Comparison of ENCODE assay signal across 18 mouse cellular contexts in genomic region chr5:41907749-41908148, GRCm38 (mm10).
DNase-seq lines count a peak whose midpoint lies in the region; ATAC-seq and TF ChIP-seq lines count a peak whose summit lies in the region.
"Had no signal": no experiment of that assay in that cellular context is flagged by ENCODE, and none has a peak within 500 bp of the region (broad histone marks: within the 10 kb centered on the region; RNA-seq: fewer than 3 reads in every experiment).

No protein-coding gene starts in this region.

- peak; percentile 49 for DNase-seq in adrenal gland, adult 2 months
- no peak for DNase-seq in adrenal gland, postnatal 10 days
- DNase-seq in cerebellum, adult 2 months, result peak; percentile 18 to 76
- DNase-seq in cerebellum, postnatal 10 days, result no peak
- DNase-seq in liver, postnatal 0 days, result no peak
- DNase-seq: embryo, embryonic 11 days; gastrocnemius, postnatal 36 days; heart, adult 11 months; heart, postnatal 36 days had no signal

- TF ChIP-seq POLR2A in cerebellum, adult 2 months (IDR thresholded peaks at IDR 0.05; ENCODE audit: borderline replicate concordance, insufficient read depth, low read length), result no peak

- no peak overlapping the region; the same call in 1 of the 2 replicates for H3K27ac ChIP-seq in cerebellum, adult 2 months (ENCODE audit: insufficient read depth, low read length)
- 0 out of 2 replicates have a peak overlapping the region, but pooled peaks have one; percentile 11 for H3K27ac ChIP-seq in liver, postnatal 0 days (ENCODE audit: low read depth)
- no peak overlapping the region for H3K27ac ChIP-seq in liver, embryonic 12.5 days
- H3K27ac ChIP-seq in forebrain, embryonic 15.5 days (replicated peaks), result no peak overlapping the region
- H3K27ac ChIP-seq: embryonic facial prominence, embryonic 15.5 days; forebrain, embryonic 10.5 days; heart, embryonic 13.5 days; hindbrain, embryonic 15.5 days had no signal

- H3K4me1 ChIP-seq in cerebellum, adult 2 months (ENCODE audit: control insufficient read depth, insufficient read depth, low read length), result peaks cover 7% of the 10 kb centered on the region; the same call in 1 of the 2 replicates
- peaks cover 4% of the 10 kb centered on the region; the same call in 1 of the 2 replicates for H3K4me1 ChIP-seq in liver, postnatal 0 days (ENCODE audit: insufficient read depth)
- no peaks in the 10 kb centered on the region for H3K4me1 ChIP-seq in liver, embryonic 12.5 days
- H3K4me1 ChIP-seq in forebrain, embryonic 15.5 days, result peaks cover 3% of the 10 kb centered on the region; the same call in 1 of the 2 replicates
- H3K4me1 ChIP-seq: embryonic facial prominence, embryonic 15.5 days; forebrain, embryonic 10.5 days; heart, embryonic 13.5 days; hindbrain, embryonic 15.5 days had no signal

- no peaks in the 10 kb centered on the region for H3K27me3 ChIP-seq in cerebellum, adult 2 months (ENCODE audit: control insufficient read depth, insufficient read depth, low read length)
- no peaks in the 10 kb centered on the region for H3K27me3 ChIP-seq in liver, postnatal 0 days (ENCODE audit: insufficient read depth, low read length)
- no peaks in the 10 kb centered on the region for H3K27me3 ChIP-seq in liver, embryonic 12.5 days (replicated peaks)
- H3K27me3 ChIP-seq in forebrain, embryonic 15.5 days, result no peaks in the 10 kb centered on the region
- H3K27me3 ChIP-seq: embryonic facial prominence, embryonic 15.5 days; heart, embryonic 13.5 days; hindbrain, embryonic 15.5 days had no signal

- TF ChIP-seq CTCF in cerebellum, adult 2 months (IDR thresholded peaks at IDR 0.05; ENCODE audit: borderline replicate concordance, insufficient read depth, low read depth, low read length), result no peak
- no peak for TF ChIP-seq CTCF in liver, postnatal 0 days (IDR thresholded peaks at IDR 0.05; ENCODE audit: low read depth)

- ATAC-seq in liver, postnatal 0 days, result no peak
- ATAC-seq in liver, embryonic 12.5 days, result no peak
- no peak for ATAC-seq in forebrain, embryonic 15.5 days (replicated peaks)
- ATAC-seq: forebrain, embryonic 14.5 days; intestine, embryonic 16.5 days had no signal

- H3K36me3 ChIP-seq in liver, postnatal 0 days (replicated peaks; ENCODE audit: insufficient read depth, low read length), result no peaks in the 10 kb centered on the region
- no peaks in the 10 kb centered on the region for H3K36me3 ChIP-seq in liver, embryonic 12.5 days
- H3K36me3 ChIP-seq in forebrain, embryonic 15.5 days, result no peaks in the 10 kb centered on the region
- H3K36me3 ChIP-seq: embryonic facial prominence, embryonic 15.5 days; forebrain, embryonic 10.5 days; heart, embryonic 13.5 days; hindbrain, embryonic 15.5 days had no signal

- H3K4me2 ChIP-seq in liver, postnatal 0 days (ENCODE audit: low read depth, low read length), result no peak overlapping the region
- no peak overlapping the region for H3K4me2 ChIP-seq in liver, embryonic 12.5 days
- no peak overlapping the region for H3K4me2 ChIP-seq in forebrain, embryonic 15.5 days (replicated peaks)
- H3K4me2 ChIP-seq: embryonic facial prominence, embryonic 15.5 days; heart, embryonic 13.5 days; hindbrain, embryonic 15.5 days had no signal

- no peaks in the 10 kb centered on the region for H3K9me3 ChIP-seq in liver, postnatal 0 days (ENCODE audit: low read length)
- no peaks in the 10 kb centered on the region for H3K9me3 ChIP-seq in liver, embryonic 12.5 days (replicated peaks)
- no peaks in the 10 kb centered on the region for H3K9me3 ChIP-seq in forebrain, embryonic 15.5 days
- H3K9me3 ChIP-seq: embryonic facial prominence, embryonic 15.5 days; forebrain, embryonic 10.5 days; heart, embryonic 13.5 days; hindbrain, embryonic 15.5 days had no signal

- WGBS in cerebellum, adult 2 months, result 47% methylated on average over 1 of the region's 1 CpGs
- 74% methylated on average over 1 of the region's 1 CpGs for WGBS in liver, postnatal 0 days (ENCODE audit: insufficient replicate concordance)
- WGBS in liver, embryonic 12.5 days (ENCODE audit: insufficient replicate concordance), result 29% methylated on average over 1 of the region's 1 CpGs
- WGBS in forebrain, embryonic 15.5 days, result 76% methylated on average over 1 of the region's 1 CpGs

- H3K9ac ChIP-seq in liver, postnatal 0 days (replicated peaks), result no peak overlapping the region
- no peak overlapping the region for H3K9ac ChIP-seq in liver, embryonic 12.5 days
- no peak overlapping the region for H3K9ac ChIP-seq in forebrain, embryonic 15.5 days (replicated peaks)
- H3K9ac ChIP-seq: embryonic facial prominence, embryonic 15.5 days; heart, embryonic 13.5 days; hindbrain, embryonic 15.5 days had no signal

- H3K4me3 ChIP-seq in cerebellum, adult 2 months (replicated peaks; ENCODE audit: insufficient read depth, low read depth, low read length), result no peak overlapping the region
- H3K4me3 ChIP-seq in liver, postnatal 0 days (ENCODE audit: low read depth, low read length), result no peak overlapping the region
- H3K4me3 ChIP-seq in liver, embryonic 12.5 days, result no peak overlapping the region
- no peak overlapping the region for H3K4me3 ChIP-seq in forebrain, embryonic 15.5 days
- H3K4me3 ChIP-seq: embryonic facial prominence, embryonic 15.5 days; erythroblast, embryonic 14.5 days; forebrain, embryonic 10.5 days; heart, embryonic 13.5 days; hindbrain, embryonic 15.5 days had no signal

- TF ChIP-seq EP300 in liver, postnatal 0 days (IDR thresholded peaks at IDR 0.05; ENCODE audit: low read depth), result no peak

Comparison
In these comparisons a context has a peak if more than half of its experiments do, and no peak if none do; other contexts are left out.
1. DNase-seq: peak in adrenal gland, adult 2 months (single experiment) and cerebellum, adult 2 months (2 of 2); none in adrenal gland, postnatal 10 days (single experiment), cerebellum, postnatal 10 days (0 of 2) and liver, postnatal 0 days (single experiment).